Mouse (Mus musculus): ENCODE measurements around the gene Gng5.
A peak's percentile ranks its signal among the peaks of the same experiment; 100 is the strongest.

Gng5 gene

GRCm38 (mm10) chr3:146499431-146500002 is at the start of gene Gng5, which contains the start of gene Spata1:
Gene Gng5, plus strand, starts transcription at chr3:146499807.
Gene Spata1, minus strand, starts transcription at chr3:146499753.
- DNase-seq: peak; percentile 69

GRCm38 (mm10) chr3:146450371-146450841 is 49.2 kb upstream of the Gng5 start:
- peak; percentile 91 for DNase-seq

GRCm38 (mm10) chr3:146451375-146451774 is 48.2 kb upstream of the Gng5 start:
- no peak for DNase-seq

- DNase-seq: no peak
Observed at GRCm38 (mm10) chr3:146462939-146463338, 36.7 kb upstream of the Gng5 start.

- no peak for DNase-seq
Observed at GRCm38 (mm10) chr3:146469226-146469625, 30.4 kb upstream of the Gng5 start.

GRCm38 (mm10) chr3:146472657-146473056 is 26.9 kb upstream of the Gng5 start:
- no peak for DNase-seq

- no peak for DNase-seq
Observed at GRCm38 (mm10) chr3:146473741-146474140, 25.9 kb upstream of the Gng5 start.

GRCm38 (mm10) chr3:146474428-146474827 is 25.2 kb upstream of the Gng5 start:
- DNase-seq: no peak

- DNase-seq: no peak
Observed at GRCm38 (mm10) chr3:146482044-146482443, 17.6 kb upstream of the Gng5 start.

- no peak for DNase-seq
Observed at GRCm38 (mm10) chr3:146486464-146486863, 13.1 kb upstream of the Gng5 start.

GRCm38 (mm10) chr3:146494941-146495340 is 4.7 kb upstream of the Gng5 start:
- no peak for DNase-seq

- no peak for DNase-seq
Observed at GRCm38 (mm10) chr3:146498989-146499388, 618 bp upstream of the Gng5 start.

- peak; percentile 28 for DNase-seq
Observed at GRCm38 (mm10) chr3:146500003-146500809, 599 bp downstream of the Gng5 start.

GRCm38 (mm10) chr3:146500810-146501201 is 1.2 kb downstream of the Gng5 start:
- DNase-seq: no peak

GRCm38 (mm10) chr3:146501601-146502123 is 2.1 kb downstream of the Gng5 start:
- DNase-seq: no peak

GRCm38 (mm10) chr3:146506711-146507110 is 7.1 kb downstream of the Gng5 start:
- DNase-seq: no peak

GRCm38 (mm10) chr3:146520226-146520797 is 20.7 kb downstream of the Gng5 start:
- DNase-seq: no peak

- peak; percentile 90 for DNase-seq
Observed at GRCm38 (mm10) chr3:146520798-146521651, 21.4 kb downstream of the Gng5 start, which contains the start of gene Rpf1. Gene Rpf1, minus strand, starts transcription at chr3:146521429.

- DNase-seq: no peak
Observed at GRCm38 (mm10) chr3:146521652-146522020, 22.0 kb downstream of the Gng5 start.

- no peak for DNase-seq
Observed at GRCm38 (mm10) chr3:146528335-146528734, 28.7 kb downstream of the Gng5 start.

- no peak for DNase-seq
Observed at GRCm38 (mm10) chr3:146534986-146535385, 35.4 kb downstream of the Gng5 start.

- no peak for DNase-seq
Observed at GRCm38 (mm10) chr3:146540521-146541273, 41.1 kb downstream of the Gng5 start.
